Mouse (Mus musculus) adrenal gland, postnatal 36 days (tissue): ENCODE data around the gene Ivl. TPM values are rescaled to one million over a fixed set of nuclear protein-coding genes. Genes with fewer than 3 reads are reported as not detected.

Source experiments
- DNase-seq, 2 experiments: peaks; one replicate each; pipeline ENCODE4 v3.0.0; 2021; ENCODE audit warnings: mixed read lengths in 1 of 2
- long read RNA-seq, 2 experiments: library from polyadenylated mRNA; stranded (forward); transcript quantifications; one replicate each; pipeline ENCODE4 v2.0.0; 2021; ENCODE audit warnings: borderline sequencing depth in 2 of 2
- total RNA-seq, 2 experiments: library from RNA; stranded (reverse); gene quantifications; 2 replicates each; pipeline ENCODE4 v1.2.3; 2021

The Ivl gene
- total RNA-seq = not detected
- long read RNA-seq, experiment 1 = 0 reads
- long read RNA-seq, experiment 2 = 0 reads

GRCm38 (mm10) chr3:92573449-92574041 lies at the start of gene Ivl:
Ivl (minus strand) TSS chr3:92573735.
- no peak for DNase-seq

- no peak for DNase-seq
Measured at GRCm38 (mm10) chr3:92621560-92621959, 48.0 kb upstream of the Ivl start, which contains the start of gene Lce6a. Lce6a (minus strand) TSS chr3:92621660.

- no peak for DNase-seq
Measured at GRCm38 (mm10) chr3:92609804-92610203, 36.3 kb upstream of the Ivl start.

- no peak for DNase-seq
Measured at GRCm38 (mm10) chr3:92607392-92607791, 33.9 kb upstream of the Ivl start, which contains the start of gene 2210017I01Rik. 2210017I01Rik (minus strand) TSS chr3:92607492.

- no peak for DNase-seq
Measured at GRCm38 (mm10) chr3:92602169-92602568, 28.6 kb upstream of the Ivl start.

- no peak for DNase-seq
Measured at GRCm38 (mm10) chr3:92600456-92600855, 26.9 kb upstream of the Ivl start.

- DNase-seq = no peak
Measured at GRCm38 (mm10) chr3:92599973-92600372, 26.4 kb upstream of the Ivl start.

GRCm38 (mm10) chr3:92598429-92598828 lies 24.9 kb upstream of the Ivl start:
- no peak for DNase-seq

- no peak for DNase-seq
Measured at GRCm38 (mm10) chr3:92588858-92589257, 15.3 kb upstream of the Ivl start, which contains the start of gene Smcp. Smcp (minus strand) TSS chr3:92588997.

- no peak for DNase-seq
Measured at GRCm38 (mm10) chr3:92587190-92587589, 13.7 kb upstream of the Ivl start.

- DNase-seq = no peak
Measured at GRCm38 (mm10) chr3:92585055-92585454, 11.5 kb upstream of the Ivl start.

GRCm38 (mm10) chr3:92583164-92583826 lies 9.8 kb upstream of the Ivl start:
- DNase-seq = no peak

GRCm38 (mm10) chr3:92579508-92579907 lies 6.0 kb upstream of the Ivl start:
- DNase-seq = no peak

GRCm38 (mm10) chr3:92578652-92579413 lies 5.3 kb upstream of the Ivl start:
- DNase-seq = no peak

- no peak for DNase-seq
Measured at GRCm38 (mm10) chr3:92572514-92573155, 900 bp downstream of the Ivl start.

- DNase-seq = no peak
Measured at GRCm38 (mm10) chr3:92568752-92569151, 4.8 kb downstream of the Ivl start.

- DNase-seq = no peak
Measured at GRCm38 (mm10) chr3:92565418-92565817, 8.1 kb downstream of the Ivl start.

- DNase-seq = no peak
Measured at GRCm38 (mm10) chr3:92534411-92534810, 39.1 kb downstream of the Ivl start, which contains the start of gene 2310046K23Rik. 2310046K23Rik (minus strand) TSS chr3:92534511.
